Mouse (Mus musculus) lung, adult 2 months (tissue): ENCODE measurements around the gene Izumo1.

Source experiments
- CTCF ChIP-seq: fragments of 200-500 bp; IDR thresholded peaks from 2 replicates; pipeline ENCODE4 v1.5.1; 2011; ENCODE audit warnings: mild to moderate bottlenecking, low read length, control low read depth; ENCODE audit not compliant: insufficient read depth
- POLR2A ChIP-seq: fragments of 200-500 bp; IDR thresholded peaks from 2 replicates; pipeline ENCODE4 v1.6.1; 2011; ENCODE audit warnings: low read depth, mild to moderate bottlenecking, control low read depth, low read length, borderline replicate concordance; ENCODE audit errors: extremely low read depth

- TF ChIP-seq CTCF: no peak
- TF ChIP-seq POLR2A: no peak
Observed at GRCm38 (mm10) chr7:45571966-45572365, 49.6 kb upstream of the Izumo1 start.
